Mouse (Mus musculus): ENCODE measurements around the gene Pgm2. TPM values are rescaled to one million over a fixed set of nuclear protein-coding genes. Genes with fewer than 3 reads are reported as not detected.
A peak's percentile ranks its signal among the peaks of the same experiment; 100 is the strongest.

Gene Pgm2
- polyA plus RNA-seq, 1 experiment from 2014 or later: 25.1 TPM

- H3K9me3 ChIP-seq (replicated peaks): no peaks in the 10 kb centered on the region
- no peaks in the 10 kb centered on the region for H3K36me3 ChIP-seq
- H3K27ac ChIP-seq (replicated peaks): no peak overlapping the region
- DNase-seq (ENCODE audit: low spot score): no peak
- whole genome bisulfite sequencing: 89% methylated on average over 15 of the region's 15 CpGs
- no peaks in the 10 kb centered on the region for H3K27me3 ChIP-seq (ENCODE audit: low read depth, poor library complexity, severe bottlenecking)
- H3K4me1 ChIP-seq: peaks cover 16% of the 10 kb centered on the region
- no peak overlapping the region for H3K4me3 ChIP-seq
These were observed 9.0 kb upstream of the Pgm2 start for GRCm38 (mm10) chr5:64083447-64084359.

GRCm38 (mm10) chr5:64085405-64085804, 7.3 kb upstream of the Pgm2 start:
- Histone ChIP-seq H3K4me1 (peaks cover 22% of the 10 kb centered on the region), H3K27ac (replicated peaks) (no peak overlapping the region), H3K27me3 (ENCODE audit: low read depth, poor library complexity, severe bottlenecking) (no peaks in the 10 kb centered on the region), H3K9me3 (replicated peaks) (no peaks in the 10 kb centered on the region), H3K36me3 (no peaks in the 10 kb centered on the region), H3K4me3 (no peak overlapping the region)
- no peak for DNase-seq (ENCODE audit: low spot score)
- 96% methylated on average over 9 of the region's 9 CpGs for WGBS

- WGBS: 88% methylated on average over 9 of the region's 9 CpGs
These were observed 4.0 kb upstream of the Pgm2 start for GRCm38 (mm10) chr5:64088740-64089139.

GRCm38 (mm10) chr5:64093349-64093871, 660 bp downstream of the Pgm2 start:
- Histone ChIP-seq H3K9me3 (replicated peaks) (no peaks in the 10 kb centered on the region), H3K27me3 (ENCODE audit: low read depth, poor library complexity, severe bottlenecking) (peaks cover 23% of the 10 kb centered on the region; the same call in 1 of the 2 replicates), H3K4me3 (peak overlapping the region; percentile 73), H3K4me1 (peaks cover 29% of the 10 kb centered on the region), H3K36me3 (peaks cover 12% of the 10 kb centered on the region), H3K27ac (replicated peaks) (peak overlapping the region; percentile 86)
- WGBS: 3% methylated on average over 15 of the region's 15 CpGs
- peak; percentile 49 for DNase-seq (ENCODE audit: low spot score)

More at GRCm38 (mm10) chr5:64088740-64089139, 4.0 kb upstream of the Pgm2 start:
- peaks cover 26% of the 10 kb centered on the region for H3K4me1 ChIP-seq
- H3K4me3 ChIP-seq: no peak overlapping the region
- no peaks in the 10 kb centered on the region for H3K36me3 ChIP-seq
- no peak overlapping the region for H3K27ac ChIP-seq (replicated peaks)
- no peak for DNase-seq (ENCODE audit: low spot score)
- H3K27me3 ChIP-seq (ENCODE audit: low read depth, poor library complexity, severe bottlenecking): 0 out of 2 replicates have a peak, but pooled peaks cover 2% of the 10 kb centered on the region
- H3K9me3 ChIP-seq (replicated peaks): no peaks in the 10 kb centered on the region

- Histone ChIP-seq H3K4me1 (peaks cover 19% of the 10 kb centered on the region), H3K4me3 (no peak overlapping the region), H3K36me3 (peaks cover 15% of the 10 kb centered on the region), H3K27ac (replicated peaks) (no peak overlapping the region), H3K27me3 (ENCODE audit: low read depth, poor library complexity, severe bottlenecking) (peaks cover 23% of the 10 kb centered on the region; the same call in 1 of the 2 replicates), H3K9me3 (replicated peaks) (no peaks in the 10 kb centered on the region)
- WGBS: 82% methylated on average over 5 of the region's 5 CpGs
- no peak for DNase-seq (ENCODE audit: low spot score)
These were observed 2.7 kb downstream of the Pgm2 start for GRCm38 (mm10) chr5:64095342-64095993.

- Histone ChIP-seq H3K27me3 (ENCODE audit: low read depth, poor library complexity, severe bottlenecking) (no peaks in the 10 kb centered on the region), H3K36me3 (peaks cover 44% of the 10 kb centered on the region), H3K9me3 (replicated peaks) (no peaks in the 10 kb centered on the region), H3K27ac (replicated peaks) (no peak overlapping the region), H3K4me1 (peaks cover 5% of the 10 kb centered on the region; the same call in 1 of the 2 replicates), H3K4me3 (no peak overlapping the region)
- 86% methylated on average over 9 of the region's 9 CpGs for WGBS
- DNase-seq (ENCODE audit: low spot score): no peak
These were observed 9.4 kb downstream of the Pgm2 start for GRCm38 (mm10) chr5:64101993-64102716.

GRCm38 (mm10) chr5:64102717-64103075, 9.9 kb downstream of the Pgm2 start:
- no peaks in the 10 kb centered on the region for H3K27me3 ChIP-seq (ENCODE audit: low read depth, poor library complexity, severe bottlenecking)
- DNase-seq (ENCODE audit: low spot score): no peak
- H3K4me3 ChIP-seq: no peak overlapping the region
- no peak overlapping the region for H3K27ac ChIP-seq (replicated peaks)
- H3K9me3 ChIP-seq (replicated peaks): no peaks in the 10 kb centered on the region
- H3K36me3 ChIP-seq: peaks cover 47% of the 10 kb centered on the region
- peaks cover 5% of the 10 kb centered on the region; the same call in 1 of the 2 replicates for H3K4me1 ChIP-seq
- WGBS: 83% methylated on average over 7 of the region's 7 CpGs

GRCm38 (mm10) chr5:64107596-64108289, 15.0 kb downstream of the Pgm2 start:
- Histone ChIP-seq H3K27me3 (ENCODE audit: low read depth, poor library complexity, severe bottlenecking) (no peaks in the 10 kb centered on the region), H3K9me3 (replicated peaks) (no peaks in the 10 kb centered on the region), H3K27ac (replicated peaks) (no peak overlapping the region), H3K36me3 (peaks cover 56% of the 10 kb centered on the region), H3K4me1 (peaks cover 2% of the 10 kb centered on the region; the same call in 1 of the 2 replicates), H3K4me3 (no peak overlapping the region)
- 91% methylated on average over 11 of the region's 11 CpGs for WGBS
- no peak for DNase-seq (ENCODE audit: low spot score)

- 78% methylated on average over 3 of the region's 3 CpGs for WGBS
- H3K36me3 ChIP-seq: peaks cover 58% of the 10 kb centered on the region
- no peak for DNase-seq (ENCODE audit: low spot score)
- H3K4me3 ChIP-seq: no peak overlapping the region
- no peaks in the 10 kb centered on the region for H3K4me1 ChIP-seq
- H3K27ac ChIP-seq (replicated peaks): no peak overlapping the region
- no peaks in the 10 kb centered on the region for H3K9me3 ChIP-seq (replicated peaks)
- no peaks in the 10 kb centered on the region for H3K27me3 ChIP-seq (ENCODE audit: low read depth, poor library complexity, severe bottlenecking)
These were observed 16.5 kb downstream of the Pgm2 start for GRCm38 (mm10) chr5:64109217-64109616.

GRCm38 (mm10) chr5:64112360-64112759, 19.6 kb downstream of the Pgm2 start:
- WGBS: 96% methylated on average over 3 of the region's 3 CpGs
- H3K27ac ChIP-seq (replicated peaks): no peak overlapping the region
- DNase-seq (ENCODE audit: low spot score): no peak
- H3K4me1 ChIP-seq: no peaks in the 10 kb centered on the region
- peaks cover 23% of the 10 kb centered on the region; the same call in 1 of the 2 replicates for H3K9me3 ChIP-seq (replicated peaks)
- H3K36me3 ChIP-seq: peaks cover 76% of the 10 kb centered on the region
- H3K4me3 ChIP-seq: no peak overlapping the region
- no peaks in the 10 kb centered on the region for H3K27me3 ChIP-seq (ENCODE audit: low read depth, poor library complexity, severe bottlenecking)

- H3K9me3 ChIP-seq (replicated peaks): peaks cover 25% of the 10 kb centered on the region; the same call in 1 of the 2 replicates
- no peak overlapping the region for H3K4me3 ChIP-seq
- DNase-seq (ENCODE audit: low spot score): no peak
- WGBS: 96% methylated on average over 6 of the region's 6 CpGs
- H3K36me3 ChIP-seq: peaks cover 66% of the 10 kb centered on the region
- no peak overlapping the region for H3K27ac ChIP-seq (replicated peaks)
- H3K4me1 ChIP-seq: no peaks in the 10 kb centered on the region
- no peaks in the 10 kb centered on the region for H3K27me3 ChIP-seq (ENCODE audit: low read depth, poor library complexity, severe bottlenecking)
These were observed 21.5 kb downstream of the Pgm2 start for GRCm38 (mm10) chr5:64114210-64114609.

GRCm38 (mm10) chr5:64117191-64117590, 24.4 kb downstream of the Pgm2 start:
- no peaks in the 10 kb centered on the region for H3K4me1 ChIP-seq
- peaks cover 53% of the 10 kb centered on the region for H3K36me3 ChIP-seq
- peaks cover 25% of the 10 kb centered on the region; the same call in 1 of the 2 replicates for H3K9me3 ChIP-seq (replicated peaks)
- H3K27ac ChIP-seq (replicated peaks): no peak overlapping the region
- no peak overlapping the region for H3K4me3 ChIP-seq
- no peak for DNase-seq (ENCODE audit: low spot score)
- H3K27me3 ChIP-seq (ENCODE audit: low read depth, poor library complexity, severe bottlenecking): no peaks in the 10 kb centered on the region
- 74% methylated on average over 1 of the region's 1 CpGs for WGBS
